In the genomic region with DNA sequence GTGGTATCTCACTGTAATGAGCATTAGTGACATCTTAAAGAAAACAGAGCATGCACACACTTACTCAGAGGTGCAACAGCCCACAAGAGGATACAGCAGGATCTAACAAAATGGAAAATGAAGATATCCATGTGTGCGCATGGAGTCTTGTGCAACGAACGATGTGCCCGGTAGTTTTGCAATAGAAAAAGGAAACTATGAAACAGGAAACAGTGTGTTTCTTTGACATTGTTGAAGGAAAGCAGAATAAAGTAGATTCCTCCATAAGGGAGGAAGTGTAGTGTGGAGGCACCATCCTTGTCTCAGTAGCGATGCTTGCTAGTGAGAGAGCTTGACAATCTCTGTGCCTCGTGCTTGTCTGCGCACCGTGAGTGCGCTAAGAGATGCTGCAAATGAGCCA, we compare ENCODE assay signal across 20 mouse cellular contexts.
DNase-seq lines count a peak whose midpoint lies in the region; ATAC-seq lines count a peak whose summit lies in the region.
"Had no signal": no experiment of that assay in that cellular context is flagged by ENCODE, and none has a peak within 500 bp of the region (broad histone marks: within the 10 kb centered on the region; RNA-seq: fewer than 3 reads in every experiment).

No protein-coding gene starts in this region.

- no peak for DNase-seq in cerebellum, adult 11-12 months
- DNase-seq in lung, postnatal 4 days = no peak
- no peak for DNase-seq in spleen, postnatal 10 days (ENCODE audit: low spot score in 2 of 2)
- DNase-seq: adrenal gland, adult 8-10 months; adrenal gland, postnatal 14 days; adrenal gland, postnatal 36 days; B cell, adult 2 months; cerebellum, adult 18-20 months; cerebellum, adult 8-10 months; cerebellum, adult 9-11 months; cerebellum, postnatal 14 days; cerebellum, postnatal 36 days; forebrain, postnatal 0 days had no signal

- 0 out of 2 replicates have a peak, but pooled peaks have one; percentile 39 for ATAC-seq in common myeloid progenitor, adult 5-6 weeks (replicated peaks; ENCODE audit: low read depth, poor library complexity, severe bottlenecking)
- ATAC-seq in megakaryocyte, adult 5-6 weeks (ENCODE audit: poor library complexity, severe bottlenecking) = 0 out of 2 replicates have a peak, but pooled peaks have one; percentile 12
- ATAC-seq: activated CD4-positive, CD25-positive, alpha-beta regulatory T cell, adult 4 months; CD4-positive, CD25-positive, alpha-beta regulatory T cell, adult 4 months; forebrain, embryonic 13.5 days; forebrain, embryonic 15.5 days; forebrain, postnatal 0 days; Patski had no signal
